Mouse (Mus musculus) embryonic facial prominence, embryonic 14.5 days (tissue): ENCODE measurements around the gene Rad51ap1. TPM values are rescaled to one million over a fixed set of nuclear protein-coding genes. Genes with fewer than 3 reads are reported as not detected.

ENCODE experiments used
- ATAC-seq: fragments of 200-750 bp; cut with Nextera tagmentation; 2 replicates; pipeline ENCODE4 v1.8.0; 2017; ENCODE audit warnings: low read depth, moderate number of reproducible peaks, moderate TSS enrichment
- DNase-seq: peaks from one replicate; pipeline ENCODE4 v3.0.0-alpha.2; 2015; ENCODE audit warnings: low spot score
- H3K27ac ChIP-seq: fragments of 300-500 bp; sonication (generic); replicated peaks from 2 replicates; pipeline ENCODE4 v1.5.1; 2014; ENCODE audit warnings: low read depth, mild to moderate bottlenecking, low read length, moderate library complexity
- H3K27me3 ChIP-seq: fragments of 300-500 bp; sonication (generic); replicated peaks from 2 replicates; pipeline ENCODE4 v1.6.1; 2014; ENCODE audit warnings: low read length; ENCODE audit not compliant: control insufficient read depth, insufficient read depth
- H3K36me3 ChIP-seq: fragments of 300-500 bp; sonication (generic); 2 replicates; pipeline ENCODE4 v1.6.1; 2014; ENCODE audit warnings: low read length, mixed read lengths; ENCODE audit not compliant: control insufficient read depth, insufficient read depth
- H3K4me1 ChIP-seq: fragments of 300-500 bp; sonication (generic); 2 replicates; pipeline ENCODE4 v1.6.1; 2014; ENCODE audit warnings: antibody characterized with exemption, low read length; ENCODE audit not compliant: control insufficient read depth, insufficient read depth
- H3K4me2 ChIP-seq: fragments of 300-500 bp; sonication (generic); 2 replicates; pipeline ENCODE4 v1.6.1; 2014; ENCODE audit warnings: low read depth, mild to moderate bottlenecking, low read length, moderate library complexity, mixed read lengths
- H3K4me3 ChIP-seq: fragments of 300-500 bp; sonication (generic); 2 replicates; pipeline ENCODE4 v1.5.1; 2014; ENCODE audit warnings: low read depth, mild to moderate bottlenecking, low read length
- H3K9ac ChIP-seq: fragments of 300-500 bp; sonication (generic); 2 replicates; pipeline ENCODE4 v1.6.1; 2014; ENCODE audit warnings: low read depth, mild to moderate bottlenecking, low read length, moderate library complexity, mixed read lengths
- H3K9me3 ChIP-seq: fragments of 300-500 bp; sonication (generic); 2 replicates; pipeline ENCODE4 v1.6.1; 2016; ENCODE audit warnings: low read length; ENCODE audit not compliant: control insufficient read depth
- WGBS: fragments of 180-500 bp; shearing (Covaris S2); extraction: QIAGEN DNeasy Blood & Tissue Kit; methylation state at CpG from one replicate; pipeline ENCODE4 v1.1.7; 2014; 5-methylcytosine and 5-hydroxymethylcytosine counted together
- polyA plus RNA-seq: library from polyadenylated mRNA; unstranded; fragments of >200 nt; fragmentation: Nextera tagmentation; extraction: Ambion mirVana; gene quantifications from 2 replicates; pipeline ENCODE4 v1.2.1, GENCODE M21; 2014

Rad51ap1 gene
- polyA plus RNA-seq = 41.3 and 47.6 TPM in 2 replicates

- DNase-seq (peak; percentile 98), ATAC-seq (peak; percentile 100)
- Histone ChIP-seq H3K4me2 (peak within 1 kb of the TSS; percentile 86), H3K36me3 (peaks cover 18% of the 10 kb centered on the region; the same call in 1 of the 2 replicates), H3K27me3 (no peaks in the 10 kb centered on the region), H3K4me3 (peak within 1 kb of the TSS; percentile 62), H3K9ac (peak within 1 kb of the TSS; percentile 72), H3K4me1 (peaks cover 14% of the 10 kb centered on the region), H3K9me3 (no peaks in the 10 kb centered on the region), H3K27ac (peak within 1 kb of the TSS; percentile 53; the same call in 1 of the 2 replicates)
- under 1% methylated on average over 32 of the region's 33 CpGs for WGBS
Measured at GRCm38 (mm10) chr6:126939487-126940171, at the start of gene Rad51ap1, which contains the start of gene D6Wsu163e. Rad51ap1 (minus strand) TSS chr6:126939587. D6Wsu163e (plus strand) TSS chr6:126939962.

DNA sequence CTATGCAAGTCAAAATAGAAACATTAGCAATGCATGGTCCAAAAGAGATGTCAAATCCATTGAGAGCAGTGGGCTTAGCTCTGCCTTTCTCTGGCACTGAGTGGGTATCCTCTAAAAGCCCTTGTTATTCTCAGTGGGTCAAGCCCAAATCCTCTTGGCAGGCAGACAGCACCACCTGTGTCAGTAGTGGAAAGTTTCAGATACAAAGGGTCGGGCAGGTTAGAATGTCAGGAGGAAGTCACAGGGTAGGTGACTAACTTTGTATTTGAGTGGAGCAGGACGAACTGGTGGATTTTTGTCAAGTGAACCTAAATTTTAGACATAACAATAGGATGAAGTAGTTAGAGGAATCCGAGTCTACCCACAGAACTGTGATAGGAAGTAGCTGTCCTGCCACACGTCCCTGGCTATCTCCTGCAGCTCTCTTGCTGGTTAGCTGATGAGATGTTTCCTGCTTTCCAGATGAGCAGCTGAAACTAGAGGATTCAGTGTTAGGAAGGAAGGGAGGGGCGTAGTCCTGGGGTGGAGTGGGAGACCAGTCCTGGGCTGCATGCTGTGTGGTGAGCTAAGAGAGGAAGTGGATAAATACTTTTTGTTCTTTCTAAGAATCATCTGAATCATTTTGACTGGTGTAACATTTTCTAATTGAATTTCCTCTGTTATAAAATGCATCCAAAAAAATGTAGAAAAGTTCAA is 42.3 kb upstream of the Rad51ap1 start:
- Histone ChIP-seq H3K9ac (no peak overlapping the region), H3K9me3 (no peaks in the 10 kb centered on the region), H3K4me3 (no peak overlapping the region), H3K27ac (no peak overlapping the region), H3K36me3 (0 out of 2 replicates have a peak, but pooled peaks cover 4% of the 10 kb centered on the region), H3K4me1 (no peaks in the 10 kb centered on the region), H3K4me2 (no peak overlapping the region), H3K27me3 (no peaks in the 10 kb centered on the region)
- DNase-seq = peak; percentile 12
- ATAC-seq = no peak
- WGBS = 46% methylated on average over 5 of the region's 5 CpGs

- peaks cover 16% of the 10 kb centered on the region; the same call in 1 of the 2 replicates for H3K36me3 ChIP-seq
- H3K9ac ChIP-seq = no peak overlapping the region
- DNase-seq = no peak
- H3K4me2 ChIP-seq = no peak overlapping the region
- H3K27me3 ChIP-seq = no peaks in the 10 kb centered on the region
- 84% methylated on average over 14 of the region's 14 CpGs for WGBS
- H3K9me3 ChIP-seq = no peaks in the 10 kb centered on the region
- no peaks in the 10 kb centered on the region for H3K4me1 ChIP-seq
- no peak overlapping the region for H3K27ac ChIP-seq
- no peak overlapping the region for H3K4me3 ChIP-seq
- no peak for ATAC-seq
Measured at GRCm38 (mm10) chr6:126966241-126967026, 27.0 kb upstream of the Rad51ap1 start.

DNA sequence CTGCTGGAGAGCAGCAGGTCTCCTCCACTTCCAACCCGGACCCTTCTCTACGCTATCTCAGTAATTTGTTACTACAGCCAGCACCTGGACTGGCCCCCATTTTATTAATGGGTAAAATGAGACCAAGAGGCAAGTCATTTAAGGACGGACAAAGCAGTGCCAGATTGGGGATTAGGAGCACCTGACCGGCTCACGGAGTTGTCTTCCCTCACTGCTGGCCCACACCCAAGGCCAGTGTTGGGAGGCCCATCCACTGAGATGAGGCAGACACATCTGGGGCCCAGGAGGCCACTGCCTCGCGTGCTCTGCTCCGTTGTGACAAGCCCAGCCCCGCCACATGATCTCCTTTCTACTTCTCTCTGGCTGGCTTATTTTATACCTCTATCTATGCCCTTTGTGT is 24.0 kb upstream of the Rad51ap1 start:
- Histone ChIP-seq H3K27ac (no peak overlapping the region), H3K36me3 (peaks cover 15% of the 10 kb centered on the region; the same call in 1 of the 2 replicates), H3K4me2 (no peak overlapping the region), H3K9ac (no peak overlapping the region), H3K9me3 (no peaks in the 10 kb centered on the region), H3K4me3 (no peak overlapping the region), H3K27me3 (no peaks in the 10 kb centered on the region), H3K4me1 (no peaks in the 10 kb centered on the region)
- DNase-seq (no peak), ATAC-seq (peak; percentile 37; the same call in 1 of the 2 replicates)
- WGBS = 60% methylated on average over 9 of the region's 9 CpGs

- DNase-seq (no peak), ATAC-seq (no peak)
- H3K9ac ChIP-seq = no peak overlapping the region
- H3K4me1 ChIP-seq = no peaks in the 10 kb centered on the region
- no peaks in the 10 kb centered on the region for H3K27me3 ChIP-seq
- H3K36me3 ChIP-seq = peaks cover 16% of the 10 kb centered on the region; the same call in 1 of the 2 replicates
- H3K27ac ChIP-seq = no peak overlapping the region
- H3K9me3 ChIP-seq = no peaks in the 10 kb centered on the region
- no peak overlapping the region for H3K4me3 ChIP-seq
- 80% methylated on average over 5 of the region's 5 CpGs for WGBS
- H3K4me2 ChIP-seq = no peak overlapping the region
Measured at GRCm38 (mm10) chr6:126962709-126963108, 23.3 kb upstream of the Rad51ap1 start.

DNA sequence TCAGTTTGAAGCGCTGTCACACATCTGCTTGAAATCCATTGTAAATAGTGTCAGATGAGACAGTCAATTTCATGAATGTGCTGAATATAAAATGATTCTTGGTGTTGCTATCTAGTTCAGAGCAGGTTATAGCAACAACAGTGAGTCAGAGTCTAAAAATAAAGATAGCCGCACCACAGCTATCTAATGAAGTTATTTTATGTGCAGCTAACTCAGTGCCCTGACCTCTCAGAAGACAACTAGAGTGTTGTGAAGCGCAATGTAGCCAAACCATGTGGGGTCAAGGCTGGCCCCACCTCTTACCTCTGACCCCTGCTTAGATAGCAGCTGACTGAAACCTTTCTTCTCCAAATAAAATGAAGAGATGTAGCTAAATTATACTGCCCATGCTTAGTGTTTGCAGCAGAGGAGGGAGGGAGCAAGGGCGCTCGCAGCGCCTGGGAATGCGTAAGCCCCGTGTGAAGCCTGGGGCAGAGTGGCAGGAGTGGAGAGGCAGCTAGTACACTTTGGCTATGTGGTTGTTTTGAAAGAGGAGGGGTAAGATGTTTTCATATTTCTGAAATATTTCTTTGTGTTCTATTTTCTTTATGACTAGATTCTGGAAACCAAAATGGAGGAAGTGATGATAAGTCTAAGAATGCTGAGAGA is 22.1 kb upstream of the Rad51ap1 start:
- Histone ChIP-seq H3K4me1 (no peaks in the 10 kb centered on the region), H3K27ac (no peak overlapping the region)

GRCm38 (mm10) chr6:126955734-126956133 is 16.3 kb upstream of the Rad51ap1 start:
- Histone ChIP-seq H3K4me3 (no peak overlapping the region), H3K4me2 (no peak overlapping the region), H3K9ac (no peak overlapping the region), H3K27me3 (no peaks in the 10 kb centered on the region), H3K9me3 (no peaks in the 10 kb centered on the region), H3K27ac (no peak overlapping the region), H3K36me3 (peaks cover 40% of the 10 kb centered on the region; the same call in 1 of the 2 replicates), H3K4me1 (no peaks in the 10 kb centered on the region)
- WGBS = 8% methylated on average over 10 of the region's 10 CpGs
- ATAC-seq = no peak
- peak; percentile 85 for DNase-seq

More for the DNA sequence above, 22.1 kb upstream of the Rad51ap1 start:
- Histone ChIP-seq H3K9me3 (no peaks in the 10 kb centered on the region), H3K4me3 (no peak overlapping the region), H3K36me3 (peaks cover 25% of the 10 kb centered on the region; the same call in 1 of the 2 replicates), H3K4me2 (no peak overlapping the region), H3K9ac (no peak overlapping the region), H3K27me3 (no peaks in the 10 kb centered on the region)
- 80% methylated on average over 8 of the region's 8 CpGs for WGBS
- ATAC-seq = no peak
- DNase-seq = no peak

DNA sequence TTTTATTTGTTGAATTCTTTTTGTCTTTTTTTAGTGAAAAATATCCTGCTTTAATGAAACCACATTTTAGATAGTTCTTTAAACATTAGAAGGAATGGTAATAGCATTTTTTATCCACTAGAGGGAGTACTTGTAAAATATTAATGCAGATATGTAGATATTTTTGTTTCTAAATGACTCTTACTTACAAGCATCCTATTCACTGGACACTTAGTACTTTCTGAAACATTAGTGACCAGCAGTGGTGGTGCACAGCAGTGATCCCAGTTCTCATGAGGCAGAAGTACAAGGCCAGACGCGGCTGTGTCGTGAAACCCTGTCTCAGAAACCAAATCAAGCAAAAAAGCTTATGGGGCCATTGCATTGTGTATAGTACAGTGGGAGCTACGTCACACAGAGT is 8.9 kb upstream of the Rad51ap1 start:
- 90% methylated on average over 4 of the region's 4 CpGs for WGBS
- Histone ChIP-seq H3K27me3 (no peaks in the 10 kb centered on the region), H3K4me1 (no peaks in the 10 kb centered on the region), H3K27ac (no peak overlapping the region), H3K4me3 (no peak overlapping the region), H3K36me3 (peaks cover 47% of the 10 kb centered on the region), H3K4me2 (no peak overlapping the region), H3K9ac (no peak overlapping the region), H3K9me3 (no peaks in the 10 kb centered on the region)
- DNase-seq = no peak
- no peak for ATAC-seq
